Mouse (Mus musculus) small intestine, adult 2 months (tissue): ENCODE results near the gene Hoxb8.

ENCODE experiments used
- CTCF ChIP-seq: fragments of 200-500 bp; IDR thresholded peaks from 2 replicates; pipeline ENCODE4 v1.5.1; 2012; ENCODE audit warnings: low read depth, mild to moderate bottlenecking, control low read depth, inconsistent platforms, low read length, moderate library complexity, mixed read lengths; ENCODE audit not compliant: insufficient replicate concordance, insufficient read length; ENCODE audit errors: extremely low read depth
- POLR2A ChIP-seq: fragments of 200-500 bp; IDR thresholded peaks from 2 replicates; pipeline ENCODE4 v1.6.1; 2012; ENCODE audit warnings: low read depth, mild to moderate bottlenecking, control low read depth, inconsistent platforms, low read length, moderate library complexity

GRCm38 (mm10) chr11:96311520-96312417, 30.1 kb downstream of the Hoxb8 start:
- TF ChIP-seq CTCF (peak; percentile 55; the same call in 1 of the 2 replicates), POLR2A (no peak; the same call in 1 of the 2 replicates)
